Comparison of ENCODE assay signal across 15 mouse cellular contexts in the genomic region with DNA sequence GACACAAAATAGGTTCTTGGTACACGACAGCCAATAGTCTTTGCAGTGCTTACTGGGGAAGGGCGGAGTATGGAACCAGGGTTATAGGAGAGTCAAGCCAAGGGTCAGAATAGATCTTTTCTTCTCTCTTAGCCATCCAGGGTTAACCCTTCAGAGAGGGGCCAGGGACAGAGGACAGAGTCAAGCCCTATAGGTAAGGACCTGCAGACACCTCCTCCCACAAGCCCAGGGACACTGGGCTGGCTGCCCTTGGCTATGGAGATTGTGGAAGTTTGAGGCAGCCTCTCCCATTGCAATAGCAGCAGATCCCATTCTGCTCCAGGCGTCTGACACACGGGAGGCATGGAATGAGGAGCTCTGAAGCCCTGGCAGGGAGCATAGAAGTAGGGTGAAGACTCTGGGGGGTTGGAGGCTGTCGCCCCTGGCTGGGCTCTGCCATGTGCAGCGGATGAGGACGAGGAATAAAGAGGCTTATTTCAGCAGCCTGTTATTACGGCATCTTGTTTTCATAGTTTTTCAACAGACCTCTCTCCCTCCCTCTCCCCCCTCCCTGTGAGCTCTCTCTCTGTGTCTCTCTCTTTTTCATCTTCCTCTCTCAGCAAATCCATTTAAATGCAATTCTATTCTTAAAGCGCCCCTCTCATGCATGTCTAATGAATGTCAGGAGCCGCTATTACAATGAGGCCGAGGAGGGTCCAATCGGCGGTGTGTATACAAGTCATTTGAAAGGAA.
A peak's percentile ranks its signal among the peaks of the same experiment; 100 is the strongest.
DNase-seq lines count a peak whose midpoint lies in the region; ATAC-seq and TF ChIP-seq lines count a peak whose summit lies in the region.
"Had no signal": no experiment of that assay in that cellular context is flagged by ENCODE, and none has a peak within 500 bp of the region (broad histone marks: within the 10 kb centered on the region; RNA-seq: fewer than 3 reads in every experiment).

No protein-coding gene starts in this region.

- TF ChIP-seq CTCF in heart, adult 2 months (IDR thresholded peaks at IDR 0.05): no peak

- ATAC-seq in embryonic facial prominence, embryonic 11.5 days (replicated peaks; ENCODE audit: insufficient number of reproducible peaks, low FRiP score, low TSS enrichment, low read depth): 0 out of 2 replicates have a peak, but pooled peaks have one; percentile 30
- ATAC-seq in midbrain, embryonic 14.5 days (ENCODE audit: low FRiP score, low TSS enrichment): peak; percentile 75

- H3K9me3 ChIP-seq in embryonic facial prominence, embryonic 11.5 days (replicated peaks; ENCODE audit: control insufficient read depth, low read length): no peaks in the 10 kb centered on the region
- H3K9me3 ChIP-seq in hindbrain, embryonic 10.5 days: 0 out of 2 replicates have a peak, but pooled peaks cover 4% of the 10 kb centered on the region
- 0 out of 2 replicates have a peak, but pooled peaks cover 3% of the 10 kb centered on the region for H3K9me3 ChIP-seq in midbrain, embryonic 14.5 days (ENCODE audit: control insufficient read depth, low read length)

- H3K4me2 ChIP-seq in embryonic facial prominence, embryonic 11.5 days (ENCODE audit: low read depth, low read length): no peak overlapping the region
- peak overlapping the region; percentile 31; the same call in 1 of the 2 replicates for H3K4me2 ChIP-seq in midbrain, embryonic 14.5 days (ENCODE audit: low read length)
- H3K4me2 ChIP-seq: heart, embryonic 11.5 days; limb, embryonic 13.5 days; lung, embryonic 14.5 days had no signal

- intact Hi-C loops in heart, adult 2 months (cut with DNase I): no loop called here

- H3K9ac ChIP-seq in embryonic facial prominence, embryonic 11.5 days (replicated peaks; ENCODE audit: low read length): no peak overlapping the region
- H3K9ac ChIP-seq in midbrain, embryonic 14.5 days (replicated peaks; ENCODE audit: low read length): 0 out of 2 replicates have a peak overlapping the region, but pooled peaks have one; percentile 5
- H3K9ac ChIP-seq in heart, adult 2 months (ENCODE audit: low read depth, low read length): no peak overlapping the region
- H3K9ac ChIP-seq: limb, embryonic 13.5 days; lung, embryonic 14.5 days had no signal

- no peaks in the 10 kb centered on the region for H3K27me3 ChIP-seq in embryonic facial prominence, embryonic 11.5 days (ENCODE audit: control insufficient read depth, insufficient read depth, low read length)
- peaks cover 4% of the 10 kb centered on the region; the same call in 1 of the 2 replicates for H3K27me3 ChIP-seq in hindbrain, embryonic 10.5 days (ENCODE audit: insufficient read depth, poor library complexity, severe bottlenecking)
- no peaks in the 10 kb centered on the region for H3K27me3 ChIP-seq in midbrain, embryonic 14.5 days (ENCODE audit: control insufficient read depth, insufficient read depth, low read length)
- H3K27me3 ChIP-seq in heart, adult 2 months (ENCODE audit: control insufficient read depth, insufficient read depth, low read length): no peaks in the 10 kb centered on the region

- H3K36me3 ChIP-seq in embryonic facial prominence, embryonic 11.5 days (replicated peaks; ENCODE audit: control insufficient read depth, insufficient read depth, low read depth, low read length): no peaks in the 10 kb centered on the region
- no peaks in the 10 kb centered on the region for H3K36me3 ChIP-seq in hindbrain, embryonic 10.5 days
- no peaks in the 10 kb centered on the region for H3K36me3 ChIP-seq in midbrain, embryonic 14.5 days (ENCODE audit: control insufficient read depth, insufficient read depth, low read length)
- H3K36me3 ChIP-seq in heart, adult 2 months (ENCODE audit: control insufficient read depth, insufficient read depth, low read length): no peaks in the 10 kb centered on the region
- H3K36me3 ChIP-seq: limb, embryonic 13.5 days had no signal

- 48% methylated on average over 13 of the region's 13 CpGs for WGBS in embryonic facial prominence, embryonic 11.5 days
- WGBS in hindbrain, embryonic 10.5 days: 38% methylated on average over 13 of the region's 13 CpGs
- 14% methylated on average over 13 of the region's 13 CpGs for WGBS in midbrain, embryonic 14.5 days
- 75% methylated on average over 13 of the region's 13 CpGs for WGBS in heart, adult 2 months

- H3K4me1 ChIP-seq in embryonic facial prominence, embryonic 11.5 days (ENCODE audit: control insufficient read depth, insufficient read depth, low read length): no peaks in the 10 kb centered on the region
- H3K4me1 ChIP-seq in hindbrain, embryonic 10.5 days (replicated peaks): peaks cover 55% of the 10 kb centered on the region
- peaks cover 34% of the 10 kb centered on the region for H3K4me1 ChIP-seq in midbrain, embryonic 14.5 days (ENCODE audit: control insufficient read depth, insufficient read depth, low read length)
- H3K4me1 ChIP-seq in heart, adult 2 months (ENCODE audit: control insufficient read depth, insufficient read depth, low read length): no peaks in the 10 kb centered on the region

- H3K79me2 ChIP-seq in heart, adult 2 months (replicated peaks; ENCODE audit: control insufficient read depth, insufficient read depth, low read length): no peaks in the 10 kb centered on the region

- no peak for TF ChIP-seq POLR2A in heart, adult 2 months (IDR thresholded peaks at IDR 0.05; ENCODE audit: insufficient read depth, low read depth, low read length)

- TF ChIP-seq EP300 in heart, adult 2 months (IDR thresholded peaks at IDR 0.05; ENCODE audit: insufficient read depth, low read depth, low read length): no peak

- no peak overlapping the region for H3K4me3 ChIP-seq in embryonic facial prominence, embryonic 11.5 days (ENCODE audit: low read depth, low read length)
- H3K4me3 ChIP-seq in hindbrain, embryonic 10.5 days: peak overlapping the region; percentile 20
- no peak overlapping the region for H3K4me3 ChIP-seq in midbrain, embryonic 14.5 days (replicated peaks; ENCODE audit: low read depth, low read length)
- H3K4me3 ChIP-seq in heart, adult 2 months: no peak overlapping the region
- H3K4me3 ChIP-seq: limb, embryonic 13.5 days had no signal

- DNase-seq in brain, adult 2 months (ENCODE audit: low read depth, low spot score): peak; percentile 53
- peak; percentile 24 for DNase-seq in embryonic facial prominence, embryonic 11.5 days (ENCODE audit: low spot score)
- DNase-seq in hindbrain, embryonic 10.5 days (ENCODE audit: low spot score): no peak
- DNase-seq in midbrain, embryonic 14.5 days: peak; percentile 79
- no peak for DNase-seq in right cerebral cortex, adult 18-20 months
- DNase-seq in right cerebral cortex, adult 2 months (ENCODE audit: low spot score in 2 of 2): no peak
- DNase-seq in heart, adult 2 months: no peak
- no peak for DNase-seq in spleen, postnatal 10 days (ENCODE audit: low spot score in 2 of 2)
- DNase-seq: cerebellum, postnatal 36 days; layer of hippocampus, postnatal 36 days; lung, embryonic 14.5 days; thymus, postnatal 14 days had no signal

- H3K27ac ChIP-seq in embryonic facial prominence, embryonic 11.5 days (replicated peaks; ENCODE audit: low read depth, low read length): no peak overlapping the region; the same call in 1 of the 2 replicates
- peak overlapping the region; percentile 88 for H3K27ac ChIP-seq in hindbrain, embryonic 10.5 days
- H3K27ac ChIP-seq in midbrain, embryonic 14.5 days (replicated peaks; ENCODE audit: low read depth, low read length): peak overlapping the region; percentile 82
- H3K27ac ChIP-seq in heart, adult 2 months: no peak overlapping the region
- H3K27ac ChIP-seq: kidney, postnatal 0 days; limb, embryonic 13.5 days had no signal

Comparison
In these comparisons a context has a peak if more than half of its experiments do, and no peak if none do; other contexts are left out.
1. DNase-seq: peak in brain, adult 2 months (single experiment), embryonic facial prominence, embryonic 11.5 days (single experiment) and midbrain, embryonic 14.5 days (single experiment); none in hindbrain, embryonic 10.5 days (single experiment), right cerebral cortex, adult 18-20 months (single experiment), right cerebral cortex, adult 2 months (0 of 2), heart, adult 2 months (0 of 2) and spleen, postnatal 10 days (0 of 2).
2. H3K27ac ChIP-seq: peak in hindbrain, embryonic 10.5 days (single experiment) and midbrain, embryonic 14.5 days (single experiment); none in embryonic facial prominence, embryonic 11.5 days (single experiment) and heart, adult 2 months (single experiment).